Mouse (Mus musculus) ZHBTc4 (cell line): ENCODE results near the gene Commd1.

Source experiments
- DNase-seq: peaks from one replicate; pipeline ENCODE4 v3.0.0-alpha.2; 2011; ENCODE audit warnings: low read depth, low spot score

Gene Commd1

GRCm38 (mm10) chr11:22950131-22950530 lies 32.1 kb downstream of the Commd1 start:
- DNase-seq: peak; percentile 84

GRCm38 (mm10) chr11:22949101-22949500 lies 33.1 kb downstream of the Commd1 start:
- DNase-seq: peak; percentile 80

GRCm38 (mm10) chr11:22938983-22939382 lies 43.2 kb downstream of the Commd1 start:
- no peak for DNase-seq

- no peak for DNase-seq
Measured at GRCm38 (mm10) chr11:22937716-22938316, 44.4 kb downstream of the Commd1 start.

- no peak for DNase-seq
Measured at GRCm38 (mm10) chr11:22936446-22937125, 45.6 kb downstream of the Commd1 start.

GRCm38 (mm10) chr11:22932167-22932566 lies 50.0 kb downstream of the Commd1 start:
- no peak for DNase-seq

- DNase-seq: no peak
Measured at GRCm38 (mm10) chr11:22931320-22931905, 50.8 kb downstream of the Commd1 start.

GRCm38 (mm10) chr11:22930129-22930528 lies 52.1 kb downstream of the Commd1 start:
- no peak for DNase-seq

GRCm38 (mm10) chr11:22928586-22929169 lies 53.5 kb downstream of the Commd1 start:
- DNase-seq: no peak

- DNase-seq: no peak
Measured at GRCm38 (mm10) chr11:22923606-22924005, 58.6 kb downstream of the Commd1 start.

- DNase-seq: no peak
Measured at GRCm38 (mm10) chr11:22922546-22922945, 59.6 kb downstream of the Commd1 start.

- DNase-seq: no peak
Measured at GRCm38 (mm10) chr11:22919336-22919735, 62.8 kb downstream of the Commd1 start.

- DNase-seq: peak; percentile 61
Measured at GRCm38 (mm10) chr11:22917786-22918185, 64.4 kb downstream of the Commd1 start.

- DNase-seq: no peak
Measured at GRCm38 (mm10) chr11:22913744-22914143, 68.4 kb downstream of the Commd1 start.

GRCm38 (mm10) chr11:22911831-22912230 lies 70.4 kb downstream of the Commd1 start:
- no peak for DNase-seq

GRCm38 (mm10) chr11:22906453-22906865 lies 75.7 kb downstream of the Commd1 start:
- DNase-seq: no peak

GRCm38 (mm10) chr11:22902923-22903322 lies 79.3 kb downstream of the Commd1 start:
- DNase-seq: no peak

- peak; percentile 63 for DNase-seq
Measured at GRCm38 (mm10) chr11:22900041-22900440, 82.1 kb downstream of the Commd1 start.

GRCm38 (mm10) chr11:22897642-22898041 lies 84.5 kb downstream of the Commd1 start:
- DNase-seq: peak; percentile 37

- DNase-seq: no peak
Measured at GRCm38 (mm10) chr11:22897127-22897526, 85.1 kb downstream of the Commd1 start.

- no peak for DNase-seq
Measured at GRCm38 (mm10) chr11:22893075-22893474, 89.1 kb downstream of the Commd1 start.

GRCm38 (mm10) chr11:22892466-22892865 lies 89.7 kb downstream of the Commd1 start:
- DNase-seq: no peak

- DNase-seq: no peak
Measured at GRCm38 (mm10) chr11:22891876-22892275, 90.3 kb downstream of the Commd1 start.
